Mouse (Mus musculus): ENCODE measurements around the gene Gm47985. TPM values are rescaled to one million over a fixed set of nuclear protein-coding genes. Genes with fewer than 3 reads are reported as not detected.
A peak's percentile ranks its signal among the peaks of the same experiment; 100 is the strongest.

The Gm47985 gene
- total and polyA plus RNA-seq, 3 experiments = not detected

- H3K79me2 ChIP-seq (replicated peaks; ENCODE audit: control insufficient read depth, extremely low read depth, insufficient read depth, poor library complexity, severe bottlenecking) = no peaks in the 10 kb centered on the region
- H3K36me3 ChIP-seq (replicated peaks in 1 of 2; ENCODE audit: control insufficient read depth in 1 of 2, insufficient read depth in 1 of 2, low read length in 1 of 2) = no peaks in the 10 kb centered on the region
- in situ Hi-C loops (cut with MboI; ENCODE audit: low pct_ligation_motif_present, low pct_unique_long_range_greater_than_20kb, low sequenced_read_pairs) = no loop called here
- H3K27ac ChIP-seq (ENCODE audit: insufficient read depth, low read depth) = no peak overlapping the region
- no peak for TF ChIP-seq JUND (conservative IDR thresholded peaks at IDR 0.05; ENCODE audit: low read depth, low read length)
- TF ChIP-seq TBP (conservative IDR thresholded peaks at IDR 0.05; ENCODE audit: low read depth, low read length) = no peak
- no peak for TF ChIP-seq USF1 (IDR thresholded peaks at IDR 0.05; ENCODE audit: low read depth, low read length)
- no peak for TF ChIP-seq ZC3H11A (IDR thresholded peaks at IDR 0.05; ENCODE audit: low read depth, low read length)
- no peak for TF ChIP-seq E2F4 (IDR thresholded peaks at IDR 0.05; ENCODE audit: insufficient replicate concordance, low read depth, low read length)
- no peak for TF ChIP-seq ETS1 (conservative IDR thresholded peaks at IDR 0.05; ENCODE audit: low read depth, low read length)
- DNase-seq (ENCODE audit: extremely low read depth) = no peak
- no peak overlapping the region for H3K4me2 ChIP-seq (ENCODE audit: insufficient read depth, low read depth, poor library complexity, severe bottlenecking)
- no peak overlapping the region for H3K9ac ChIP-seq (ENCODE audit: insufficient read depth, low read depth)
- no peaks in the 10 kb centered on the region for H3K9me3 ChIP-seq (replicated peaks; ENCODE audit: low read length)
- no peaks in the 10 kb centered on the region for H3K27me3 ChIP-seq (replicated peaks)
- H3K4me1 ChIP-seq (ENCODE audit: control insufficient read depth in 1 of 2, insufficient read depth in 2 of 2) = peaks cover 2 to 35% of the 10 kb centered on the region in 2 experiments; a peak in 2 of 4 replicates
- dilution Hi-C loops (cut with MboI; ENCODE audit: extremely low pct_ligation_motif_present, extremely low pct_unique_long_range_greater_than_20kb, low sequenced_read_pairs) = no loop called here
- H3K4me3 ChIP-seq (replicated peaks in 1 of 3; ENCODE audit: low read depth in 2 of 3, low read length in 2 of 3, poor library complexity in 1 of 3) = no peak overlapping the region
Observed at GRCm38 (mm10) chr1:151220098-151220497, 37.8 kb downstream of the Gm47985 start.

- Histone ChIP-seq H3K9ac (ENCODE audit: insufficient read depth, low read depth) (no peak overlapping the region), H3K4me1 (ENCODE audit: control insufficient read depth in 1 of 2, insufficient read depth in 2 of 2) (peaks cover 0 to 16% of the 10 kb centered on the region in 2 experiments; a peak in 2 of 4 replicates), H3K4me3 (replicated peaks in 1 of 3; ENCODE audit: low read depth in 2 of 3, low read length in 2 of 3, poor library complexity in 1 of 3) (no peak overlapping the region), H3K9me3 (replicated peaks; ENCODE audit: low read length) (no peaks in the 10 kb centered on the region), H3K36me3 (replicated peaks in 1 of 2; ENCODE audit: control insufficient read depth in 1 of 2, insufficient read depth in 1 of 2, low read length in 1 of 2) (no peaks in the 10 kb centered on the region), H3K27ac (ENCODE audit: insufficient read depth, low read depth) (no peak overlapping the region), H3K4me2 (ENCODE audit: insufficient read depth, low read depth, poor library complexity, severe bottlenecking) (no peak overlapping the region), H3K27me3 (replicated peaks) (no peaks in the 10 kb centered on the region), H3K79me2 (replicated peaks; ENCODE audit: control insufficient read depth, extremely low read depth, insufficient read depth, poor library complexity, severe bottlenecking) (no peaks in the 10 kb centered on the region)
- dilution Hi-C loops (cut with MboI; ENCODE audit: extremely low pct_ligation_motif_present, extremely low pct_unique_long_range_greater_than_20kb, low sequenced_read_pairs) (no loop called here), in situ Hi-C loops (cut with MboI; ENCODE audit: low pct_ligation_motif_present, low pct_unique_long_range_greater_than_20kb, low sequenced_read_pairs) (no loop called here)
- DNase-seq (ENCODE audit: extremely low read depth) = no peak
- TF ChIP-seq CTCF (conservative IDR thresholded peaks at IDR 0.05 in 1 of 2, IDR thresholded peaks at IDR 0.05 in 1 of 2; ENCODE audit: low read depth in 2 of 2, low read length in 2 of 2) = peak in 1 of 2 experiments; percentile 9; a peak in 1 of 4 replicates
- TF ChIP-seq NRF1 (IDR thresholded peaks at IDR 0.05; ENCODE audit: low read depth, low read length) = no peak
Observed at GRCm38 (mm10) chr1:151222561-151223267, 40.4 kb downstream of the Gm47985 start.

GRCm38 (mm10) chr1:151223377-151223776, 41.0 kb downstream of the Gm47985 start:
- no peak for DNase-seq (ENCODE audit: extremely low read depth)

More at GRCm38 (mm10) chr1:151223377-151223776, 41.0 kb downstream of the Gm47985 start:
- in situ Hi-C loops (cut with MboI; ENCODE audit: low pct_ligation_motif_present, low pct_unique_long_range_greater_than_20kb, low sequenced_read_pairs) = no loop called here
- H3K4me1 ChIP-seq (ENCODE audit: control insufficient read depth in 1 of 2, insufficient read depth in 2 of 2) = peaks cover 0 to 15% of the 10 kb centered on the region in 2 experiments; a peak in 1 of 4 replicates
- no peaks in the 10 kb centered on the region for H3K79me2 ChIP-seq (replicated peaks; ENCODE audit: control insufficient read depth, extremely low read depth, insufficient read depth, poor library complexity, severe bottlenecking)
- no peak overlapping the region for H3K27ac ChIP-seq (ENCODE audit: insufficient read depth, low read depth)
- no peak overlapping the region for H3K9ac ChIP-seq (ENCODE audit: insufficient read depth, low read depth)
- H3K9me3 ChIP-seq (replicated peaks; ENCODE audit: low read length) = no peaks in the 10 kb centered on the region
- no peaks in the 10 kb centered on the region for H3K36me3 ChIP-seq (replicated peaks in 1 of 2; ENCODE audit: control insufficient read depth in 1 of 2, insufficient read depth in 1 of 2, low read length in 1 of 2)
- no peak overlapping the region for H3K4me3 ChIP-seq (replicated peaks in 1 of 3; ENCODE audit: low read depth in 2 of 3, low read length in 2 of 3, poor library complexity in 1 of 3)
- dilution Hi-C loops (cut with MboI; ENCODE audit: extremely low pct_ligation_motif_present, extremely low pct_unique_long_range_greater_than_20kb, low sequenced_read_pairs) = no loop called here
- H3K27me3 ChIP-seq (replicated peaks) = no peaks in the 10 kb centered on the region
- no peak overlapping the region for H3K4me2 ChIP-seq (ENCODE audit: insufficient read depth, low read depth, poor library complexity, severe bottlenecking)
- no peak for TF ChIP-seq MAFK (IDR thresholded peaks at IDR 0.05; ENCODE audit: insufficient replicate concordance, low read length)
- no peak for TF ChIP-seq POLR2AphosphoS2 (IDR thresholded peaks at IDR 0.05; ENCODE audit: low read depth, low read length)
- TF ChIP-seq SMC3 (IDR thresholded peaks at IDR 0.05; ENCODE audit: low read depth, low read length) = no peak
- no peak for TF ChIP-seq GABPA (IDR thresholded peaks at IDR 0.05; ENCODE audit: insufficient replicate concordance, low read depth, low read length)
- TF ChIP-seq TCF12 (IDR thresholded peaks at IDR 0.05; ENCODE audit: low read depth, low read length) = no peak
- no peak for TF ChIP-seq IRF4 (IDR thresholded peaks at IDR 0.05; ENCODE audit: low read depth, low read length)
- TF ChIP-seq KAT2A (IDR thresholded peaks at IDR 0.05; ENCODE audit: insufficient replicate concordance, low read length) = no peak
- TF ChIP-seq PAX5 (IDR thresholded peaks at IDR 0.05; ENCODE audit: low read length) = no peak
- TF ChIP-seq E2F4 (IDR thresholded peaks at IDR 0.05; ENCODE audit: insufficient replicate concordance, low read depth, low read length) = no peak
- no peak for TF ChIP-seq ZKSCAN1 (IDR thresholded peaks at IDR 0.05; ENCODE audit: borderline replicate concordance, low read depth, low read length)
- no peak for TF ChIP-seq BHLHE40 (IDR thresholded peaks at IDR 0.05; ENCODE audit: low read depth, low read length)
- no peak for TF ChIP-seq NRF1 (IDR thresholded peaks at IDR 0.05; ENCODE audit: low read depth, low read length)
